Mouse (Mus musculus): ENCODE measurements around the gene Gatd1. TPM values are rescaled to one million over a fixed set of nuclear protein-coding genes. Genes with fewer than 3 reads are reported as not detected.

Gatd1 gene
- polyA plus RNA-seq, 1 experiment from 2014 or later: 53.8 TPM

Other genes starting within 250 kb of the Gatd1 start
- 71.2 and 72.2 TPM in 2 replicates for gene Rnh1, start 241.3 kb downstream of the Gatd1 start, polyA plus RNA-seq (2015; fragmentation: Nextera tagmentation; extraction: Ambion mirVana)
- 58.8 and 66.5 TPM in 2 replicates for gene Hras, start 220.1 kb downstream of the Gatd1 start, polyA plus RNA-seq (2015; fragmentation: Nextera tagmentation; extraction: Ambion mirVana)
- 2.5 and 2.9 TPM in 2 replicates for gene Lrrc56, start 220.0 kb downstream of the Gatd1 start, polyA plus RNA-seq (2015; fragmentation: Nextera tagmentation; extraction: Ambion mirVana)
- 1.1 and 1.8 TPM in 2 replicates for gene Lmntd2, start 200.1 kb downstream of the Gatd1 start, polyA plus RNA-seq (2015; fragmentation: Nextera tagmentation; extraction: Ambion mirVana)
- 19.7 and 20.6 TPM in 2 replicates for gene Rassf7, start 198.3 kb downstream of the Gatd1 start, polyA plus RNA-seq (2015; fragmentation: Nextera tagmentation; extraction: Ambion mirVana)
- gene Phrf1, start 185.4 kb downstream of the Gatd1 start, polyA plus RNA-seq (2015; fragmentation: Nextera tagmentation; extraction: Ambion mirVana): 63.0 and 67.4 TPM in 2 replicates
- 46.6 and 46.7 TPM in 2 replicates for gene Irf7, start 147.7 kb downstream of the Gatd1 start, polyA plus RNA-seq (2015; fragmentation: Nextera tagmentation; extraction: Ambion mirVana)
- 0.42 and 0.73 TPM in 2 replicates for gene Cdhr5, start 137.3 kb downstream of the Gatd1 start, polyA plus RNA-seq (2015; fragmentation: Nextera tagmentation; extraction: Ambion mirVana)
- gene Sct, start 135.0 kb downstream of the Gatd1 start, polyA plus RNA-seq (2015; fragmentation: Nextera tagmentation; extraction: Ambion mirVana): 3.9 and 5.0 TPM in 2 replicates
- 0.33 and 0.40 TPM in 2 replicates for gene Drd4, start 122.1 kb downstream of the Gatd1 start, polyA plus RNA-seq (2015; fragmentation: Nextera tagmentation; extraction: Ambion mirVana)
- 25.6 and 27.6 TPM in 2 replicates for gene Deaf1, start 86.4 kb downstream of the Gatd1 start, polyA plus RNA-seq (2015; fragmentation: Nextera tagmentation; extraction: Ambion mirVana)
- 43.0 and 45.6 TPM in 2 replicates for gene Tmem80, start 86.4 kb downstream of the Gatd1 start, polyA plus RNA-seq (2015; fragmentation: Nextera tagmentation; extraction: Ambion mirVana)
- gene Eps8l2, start 75.3 kb downstream of the Gatd1 start, polyA plus RNA-seq (2015; fragmentation: Nextera tagmentation; extraction: Ambion mirVana): 8.1 and 10.4 TPM in 2 replicates
- gene Taldo1, start 21.9 kb downstream of the Gatd1 start, polyA plus RNA-seq (2015; fragmentation: Nextera tagmentation; extraction: Ambion mirVana): 379 and 423 TPM in 2 replicates
- gene Cend1, start 15.4 kb upstream of the Gatd1 start, polyA plus RNA-seq (2015; fragmentation: Nextera tagmentation; extraction: Ambion mirVana): 0.24 and 0.26 TPM in 2 replicates
- gene Slc25a22, start 23.8 kb upstream of the Gatd1 start, polyA plus RNA-seq (2015; fragmentation: Nextera tagmentation; extraction: Ambion mirVana): 19.0 and 19.1 TPM in 2 replicates
- gene Pidd1, start 29.9 kb upstream of the Gatd1 start, polyA plus RNA-seq (2015; fragmentation: Nextera tagmentation; extraction: Ambion mirVana): 13.2 and 14.2 TPM in 2 replicates
- gene Rplp2, start 33.2 kb upstream of the Gatd1 start, polyA plus RNA-seq (2015; fragmentation: Nextera tagmentation; extraction: Ambion mirVana): 2,028 and 2,062 TPM in 2 replicates
- 49.2 and 50.5 TPM in 2 replicates for gene Pnpla2, start 41.1 kb upstream of the Gatd1 start, polyA plus RNA-seq (2015; fragmentation: Nextera tagmentation; extraction: Ambion mirVana)
- gene Cracr2b, start 47.0 kb upstream of the Gatd1 start, polyA plus RNA-seq (2015; fragmentation: Nextera tagmentation; extraction: Ambion mirVana): 6.1 and 8.9 TPM in 2 replicates
- gene Cd151, start 53.3 kb upstream of the Gatd1 start, polyA plus RNA-seq (2015; fragmentation: Nextera tagmentation; extraction: Ambion mirVana): 11.7 and 13.0 TPM in 2 replicates
- gene Polr2l, start 61.0 kb upstream of the Gatd1 start, polyA plus RNA-seq (2015; fragmentation: Nextera tagmentation; extraction: Ambion mirVana): 73.5 and 85.3 TPM in 2 replicates
- gene Tspan4, start 61.1 kb upstream of the Gatd1 start, polyA plus RNA-seq (2015; fragmentation: Nextera tagmentation; extraction: Ambion mirVana): 24.7 and 28.5 TPM in 2 replicates
- 20.3 and 25.4 TPM in 2 replicates for gene Chid1, start 125.7 kb upstream of the Gatd1 start, polyA plus RNA-seq (2015; fragmentation: Nextera tagmentation; extraction: Ambion mirVana)
- gene Ap2a2, start 148.0 kb upstream of the Gatd1 start, polyA plus RNA-seq (2015; fragmentation: Nextera tagmentation; extraction: Ambion mirVana): 39.4 and 40.1 TPM in 2 replicates
- gene Muc6, start 241.2 kb upstream of the Gatd1 start, polyA plus RNA-seq (2015; fragmentation: Nextera tagmentation; extraction: Ambion mirVana): 0.09 and 0.13 TPM in 2 replicates